Mouse (Mus musculus): ENCODE results near the gene Usp29.
"Not testable (repeated sequence)": the region's sequence is repeated elsewhere in the genome, so short reads cannot be mapped to it uniquely, and the experiment has no call there.

The Usp29 gene

DNA sequence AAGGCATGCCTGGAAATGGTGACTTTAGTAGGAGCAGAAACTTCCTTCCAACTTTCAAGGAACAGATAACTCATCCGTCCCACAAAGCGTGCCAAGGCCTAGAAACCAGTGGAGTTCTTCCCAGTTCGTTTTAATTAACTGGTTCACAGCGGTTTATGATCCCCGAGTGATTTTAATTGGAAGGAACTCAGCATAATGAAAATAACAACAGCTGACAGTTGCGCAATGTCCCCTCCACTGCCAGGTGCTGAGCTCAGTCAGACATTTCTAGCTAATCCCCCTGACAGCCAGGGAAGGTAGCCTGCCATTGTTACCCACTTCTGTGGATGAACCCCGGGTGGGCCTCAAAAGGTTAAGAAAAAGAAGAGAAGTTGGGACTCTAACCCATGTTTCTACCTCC, 18.8 kb downstream of the Usp29 start:
- H3K27me3 ChIP-seq (ENCODE audit: insufficient read depth, low read length) = no peaks in the 10 kb centered on the region
- TF ChIP-seq CTCF (conservative IDR thresholded peaks at IDR 0.05; ENCODE audit: low read length) (no peak), NANOG (IDR thresholded peaks at IDR 0.05; ENCODE audit: borderline replicate concordance, low read length) (no peak), POU5F1 (IDR thresholded peaks at IDR 0.05; ENCODE audit: borderline replicate concordance, low read length) (no peak)
- no peaks in the 10 kb centered on the region for H3K36me3 ChIP-seq (ENCODE audit: insufficient read depth, low read length)
- no peaks in the 10 kb centered on the region for H3K9me3 ChIP-seq (ENCODE audit: low read length)
- H3K4me1 ChIP-seq (replicated peaks; ENCODE audit: low read depth, low read length) = peaks cover 12% of the 10 kb centered on the region
- no peak overlapping the region for H3K4me3 ChIP-seq (replicated peaks; ENCODE audit: low read length)

DNA sequence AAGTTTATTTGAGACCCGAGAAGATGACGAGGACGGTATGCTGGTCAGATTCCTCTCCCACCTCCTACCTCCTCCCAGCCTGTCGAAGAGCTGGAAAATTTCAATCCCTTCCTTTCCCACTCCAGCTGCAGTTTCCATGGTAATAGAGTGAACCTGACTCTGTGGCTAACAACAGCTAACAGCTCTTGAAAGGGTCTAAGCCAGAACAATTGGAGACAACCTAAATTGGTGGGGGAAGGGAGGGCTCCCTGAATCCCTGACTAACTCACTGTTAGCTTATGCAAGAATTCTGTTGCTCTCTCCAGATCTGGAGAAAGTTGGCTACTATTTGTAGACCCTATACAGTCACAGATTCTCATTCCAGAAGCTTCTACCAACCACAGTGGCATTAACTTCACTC, 23.1 kb downstream of the Usp29 start:
- Histone ChIP-seq H3K9me3 (ENCODE audit: low read length) (no peaks in the 10 kb centered on the region), H3K4me3 (replicated peaks; ENCODE audit: low read length) (no peak overlapping the region), H3K4me1 (replicated peaks; ENCODE audit: low read depth, low read length) (peaks cover 22% of the 10 kb centered on the region), H3K36me3 (ENCODE audit: insufficient read depth, low read length) (no peaks in the 10 kb centered on the region), H3K27me3 (ENCODE audit: insufficient read depth, low read length) (no peaks in the 10 kb centered on the region)
- TF ChIP-seq POU5F1 (IDR thresholded peaks at IDR 0.05; ENCODE audit: borderline replicate concordance, low read length) (no peak), NANOG (IDR thresholded peaks at IDR 0.05; ENCODE audit: borderline replicate concordance, low read length) (no peak), CTCF (conservative IDR thresholded peaks at IDR 0.05; ENCODE audit: low read length) (no peak)

DNA sequence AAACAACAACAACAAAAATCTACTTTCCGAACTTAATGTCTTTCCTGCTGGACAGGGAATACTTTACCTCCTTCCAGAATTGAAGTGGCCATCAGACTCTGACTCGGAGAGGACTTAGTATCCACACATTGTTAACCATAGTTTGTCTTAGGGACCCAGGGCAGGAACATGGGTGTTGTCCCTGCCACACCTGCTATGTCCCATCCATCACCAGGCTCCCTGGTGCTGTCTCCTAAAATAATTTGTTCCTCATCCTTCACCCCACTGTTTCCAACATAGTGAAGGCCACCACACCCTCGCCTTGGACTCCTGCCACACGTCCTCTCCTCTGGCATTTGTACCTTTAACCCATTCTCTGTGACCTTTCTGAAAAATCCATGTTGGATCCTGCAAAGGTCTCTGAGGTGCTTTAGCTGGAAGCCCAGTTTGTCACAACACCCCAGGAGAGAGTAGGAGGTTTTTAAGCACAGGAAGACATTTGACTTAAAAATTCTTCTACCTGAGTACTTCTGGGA, 26.5 kb downstream of the Usp29 start:
- H3K36me3 ChIP-seq (ENCODE audit: insufficient read depth, low read length) = no peaks in the 10 kb centered on the region
- H3K27me3 ChIP-seq (ENCODE audit: insufficient read depth, low read length) = no peaks in the 10 kb centered on the region
- no peaks in the 10 kb centered on the region for H3K9me3 ChIP-seq (ENCODE audit: low read length)
- H3K4me1 ChIP-seq (replicated peaks; ENCODE audit: low read depth, low read length) = peaks cover 42% of the 10 kb centered on the region
- TF ChIP-seq NANOG (IDR thresholded peaks at IDR 0.05; ENCODE audit: borderline replicate concordance, low read length) (no peak), CTCF (conservative IDR thresholded peaks at IDR 0.05; ENCODE audit: low read length) (no peak), POU5F1 (IDR thresholded peaks at IDR 0.05; ENCODE audit: borderline replicate concordance, low read length) (no peak)
- no peak overlapping the region for H3K4me3 ChIP-seq (replicated peaks; ENCODE audit: low read length)

DNA sequence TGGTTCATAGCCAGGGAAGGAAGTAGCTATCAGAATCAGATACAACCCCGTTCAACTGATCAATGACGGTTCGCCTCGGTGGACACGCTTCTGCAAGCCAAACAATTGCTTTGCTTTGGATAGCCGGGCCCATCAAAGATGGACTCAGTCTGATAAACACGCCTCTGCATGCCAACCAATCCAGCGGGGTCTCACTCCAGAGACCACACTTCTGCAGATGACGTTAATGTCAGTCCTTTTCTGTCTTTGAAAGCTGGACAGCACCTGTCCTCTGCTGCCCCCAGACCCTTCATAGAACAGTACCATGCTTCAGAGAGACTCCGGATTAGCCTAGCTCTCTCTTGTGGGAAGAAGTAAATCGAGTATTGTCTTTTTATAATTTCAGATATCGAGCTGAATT, 29.3 kb downstream of the Usp29 start:
- no peaks in the 10 kb centered on the region for H3K36me3 ChIP-seq (ENCODE audit: insufficient read depth, low read length)
- H3K4me1 ChIP-seq (replicated peaks; ENCODE audit: low read depth, low read length) = peaks cover 45% of the 10 kb centered on the region
- no peaks in the 10 kb centered on the region for H3K27me3 ChIP-seq (ENCODE audit: insufficient read depth, low read length)
- no peak overlapping the region for H3K4me3 ChIP-seq (replicated peaks; ENCODE audit: low read length)
- no peaks in the 10 kb centered on the region for H3K9me3 ChIP-seq (ENCODE audit: low read length)
- no peak; the same call in 1 of the 2 replicates for TF ChIP-seq POU5F1 (IDR thresholded peaks at IDR 0.05; ENCODE audit: borderline replicate concordance, low read length)
- TF ChIP-seq NANOG (IDR thresholded peaks at IDR 0.05; ENCODE audit: borderline replicate concordance, low read length) = no peak

DNA sequence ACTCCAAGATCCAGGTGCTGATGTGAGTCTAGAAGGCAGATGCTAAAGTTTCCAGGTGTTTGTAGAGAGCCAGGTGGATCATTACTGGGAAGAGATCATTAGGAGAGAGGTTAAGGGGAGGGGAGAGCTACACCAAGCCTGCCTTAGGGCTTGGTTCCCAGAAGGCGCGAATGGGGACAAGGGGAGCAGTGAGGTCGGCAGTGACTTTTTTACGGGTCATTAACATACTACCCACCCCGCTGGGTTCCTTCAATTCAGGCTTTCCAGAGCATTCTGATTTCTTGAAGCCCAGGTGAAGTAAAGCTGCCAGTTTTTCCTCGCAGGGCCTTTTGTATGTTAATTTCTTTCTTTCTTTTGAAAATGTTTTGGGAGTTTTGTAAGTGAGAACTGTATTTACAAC, 29.8 kb downstream of the Usp29 start:
- TF ChIP-seq CTCF (conservative IDR thresholded peaks at IDR 0.05; ENCODE audit: low read length) (no peak), POU5F1 (IDR thresholded peaks at IDR 0.05; ENCODE audit: borderline replicate concordance, low read length) (no peak; the same call in 1 of the 2 replicates), NANOG (IDR thresholded peaks at IDR 0.05; ENCODE audit: borderline replicate concordance, low read length) (peak; percentile 35; the same call in 1 of the 2 replicates)

DNA sequence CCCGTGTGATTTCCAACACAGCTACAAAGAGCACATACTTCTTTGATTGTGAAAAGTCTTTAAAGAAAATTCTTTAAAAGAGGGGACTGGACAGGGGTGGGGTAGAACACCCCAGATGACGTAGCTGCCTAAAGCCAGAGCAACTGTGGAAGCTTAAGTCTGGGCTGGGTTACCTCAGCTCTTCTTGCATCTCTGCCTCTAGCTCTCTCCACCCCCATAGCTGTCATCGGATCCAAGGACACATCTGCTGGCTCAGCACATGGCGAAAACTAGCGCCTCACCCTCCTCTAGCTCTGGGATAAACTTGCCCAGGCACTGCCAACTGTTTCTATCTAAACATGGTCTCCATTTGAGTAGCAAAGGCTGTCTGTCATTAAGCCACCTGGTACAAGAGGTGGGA, 34.9 kb downstream of the Usp29 start:
- TF ChIP-seq NANOG (IDR thresholded peaks at IDR 0.05; ENCODE audit: borderline replicate concordance, low read length) (no peak), POU5F1 (IDR thresholded peaks at IDR 0.05; ENCODE audit: borderline replicate concordance, low read length) (no peak), CTCF (conservative IDR thresholded peaks at IDR 0.05; ENCODE audit: low read length) (no peak)
- peaks cover 5% of the 10 kb centered on the region; the same call in 1 of the 2 replicates for H3K27me3 ChIP-seq (ENCODE audit: insufficient read depth, low read length)

More for the DNA sequence above, 29.8 kb downstream of the Usp29 start:
- Histone ChIP-seq H3K36me3 (ENCODE audit: insufficient read depth, low read length) (no peaks in the 10 kb centered on the region), H3K9me3 (ENCODE audit: low read length) (no peaks in the 10 kb centered on the region), H3K4me3 (replicated peaks; ENCODE audit: low read length) (no peak overlapping the region), H3K27me3 (ENCODE audit: insufficient read depth, low read length) (no peaks in the 10 kb centered on the region), H3K4me1 (replicated peaks; ENCODE audit: low read depth, low read length) (peaks cover 46% of the 10 kb centered on the region)

DNA sequence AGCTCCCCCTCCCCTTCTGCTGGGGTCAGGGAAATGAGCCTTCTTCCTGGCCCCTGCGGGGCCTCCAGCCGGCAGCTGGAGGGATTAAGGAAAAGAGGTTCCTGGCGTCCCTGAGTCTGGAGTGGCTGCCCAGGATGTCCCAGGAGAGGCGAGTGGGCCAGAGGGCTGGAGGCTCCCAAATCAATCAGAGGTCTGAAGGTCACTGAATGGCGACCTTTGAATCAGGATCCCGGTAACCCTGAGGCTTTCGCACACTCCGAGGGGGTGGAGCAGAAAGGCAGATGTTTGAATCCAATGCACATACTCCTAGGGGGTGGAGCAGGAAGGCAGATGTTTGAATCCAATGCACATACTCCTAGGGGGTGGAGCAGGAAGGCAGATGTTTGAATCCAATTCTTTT, 39.9 kb downstream of the Usp29 start:
- peaks cover 21% of the 10 kb centered on the region for H3K4me1 ChIP-seq (replicated peaks; ENCODE audit: low read depth, low read length)
- TF ChIP-seq NANOG (IDR thresholded peaks at IDR 0.05; ENCODE audit: borderline replicate concordance, low read length) (no peak), CTCF (conservative IDR thresholded peaks at IDR 0.05; ENCODE audit: low read length) (no peak), POU5F1 (IDR thresholded peaks at IDR 0.05; ENCODE audit: borderline replicate concordance, low read length) (no peak)
- 0 out of 2 replicates have a peak overlapping the region, but pooled peaks have one; percentile 26 for H3K4me3 ChIP-seq (replicated peaks; ENCODE audit: low read length)
- H3K27me3 ChIP-seq (ENCODE audit: insufficient read depth, low read length) = peaks cover 5% of the 10 kb centered on the region; the same call in 1 of the 2 replicates
- no peaks in the 10 kb centered on the region for H3K9me3 ChIP-seq (ENCODE audit: low read length)
- H3K36me3 ChIP-seq (ENCODE audit: insufficient read depth, low read length) = no peaks in the 10 kb centered on the region

More for the DNA sequence above, 34.9 kb downstream of the Usp29 start:
- H3K4me1 ChIP-seq (replicated peaks; ENCODE audit: low read depth, low read length) = peaks cover 30% of the 10 kb centered on the region
- H3K9me3 ChIP-seq (ENCODE audit: low read length) = no peaks in the 10 kb centered on the region
- no peak overlapping the region for H3K4me3 ChIP-seq (replicated peaks; ENCODE audit: low read length)
- H3K36me3 ChIP-seq (ENCODE audit: insufficient read depth, low read length) = no peaks in the 10 kb centered on the region

DNA sequence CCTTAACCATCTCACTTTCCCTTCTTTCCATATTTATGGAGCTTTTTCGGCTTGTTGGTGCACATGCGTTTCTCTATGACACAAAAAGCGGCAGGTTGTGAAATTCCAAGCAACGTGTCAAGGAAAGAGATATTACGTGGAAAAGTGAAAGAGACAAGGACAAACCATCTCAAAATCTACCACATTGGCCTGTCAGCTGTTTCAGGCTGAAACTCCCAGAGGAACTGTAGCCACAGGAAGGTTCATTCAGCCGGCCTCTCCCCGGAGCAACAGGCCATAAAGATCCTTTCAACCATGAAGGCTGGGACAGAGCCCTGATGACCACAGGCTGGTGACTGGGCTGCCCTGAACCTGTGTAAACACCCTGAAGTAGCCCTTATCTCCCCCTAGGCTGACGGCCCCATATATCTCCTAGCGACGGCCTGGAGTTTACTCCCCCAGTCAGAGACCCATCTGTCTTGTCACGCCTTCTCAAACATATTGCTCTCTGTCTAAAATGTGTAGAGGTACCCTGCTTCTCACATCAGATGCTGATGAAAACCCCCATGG, 43.6 kb downstream of the Usp29 start:
- not testable (repeated sequence) for H3K4me3 ChIP-seq (replicated peaks; ENCODE audit: low read length)

More for the DNA sequence above, 43.6 kb downstream of the Usp29 start:
- not testable (repeated sequence) for H3K27me3 ChIP-seq (ENCODE audit: insufficient read depth, low read length); H3K9me3 ChIP-seq (ENCODE audit: low read length); H3K36me3 ChIP-seq (ENCODE audit: insufficient read depth, low read length)
- H3K4me1 ChIP-seq (replicated peaks; ENCODE audit: low read depth, low read length) = peaks cover 32% of the 10 kb centered on the region
